ENCODE assay signal across 14 mouse cellular contexts in genomic region chr8:77963102-77963698, GRCm38 (mm10).
DNase-seq lines count a peak whose midpoint lies in the region; ATAC-seq and TF ChIP-seq lines count a peak whose summit lies in the region.
"Had no signal": no experiment of that assay in that cellular context is flagged by ENCODE, and none has a peak within 500 bp of the region (broad histone marks: within the 10 kb centered on the region; RNA-seq: fewer than 3 reads in every experiment).

No protein-coding gene starts in this region.

- no peak overlapping the region for H3K4me2 ChIP-seq in forebrain, postnatal 0 days (ENCODE audit: low read depth)
- no peak overlapping the region for H3K4me2 ChIP-seq in forebrain, embryonic 13.5 days
- H3K4me2 ChIP-seq: embryonic facial prominence, embryonic 15.5 days; limb, embryonic 12.5 days; lung, embryonic 14.5 days had no signal

- DNase-seq in forebrain, postnatal 0 days: no peak
- DNase-seq in urinary bladder, postnatal 14 days (ENCODE audit: low spot score): peak; percentile 6
- DNase-seq in urinary bladder, postnatal 10 days (ENCODE audit: low spot score): no peak
- DNase-seq in lung, adult 18-20 months: peak; percentile 22 to 38
- DNase-seq in layer of hippocampus, postnatal 25 days (ENCODE audit: extremely low spot score in 1 of 2, low spot score in 1 of 2): no peak
- no peak for DNase-seq in layer of hippocampus, adult 9-10 months (ENCODE audit: low spot score)
- DNase-seq: cerebellum, postnatal 14 days; lung, embryonic 14.5 days; thymus, adult 2 months had no signal

- WGBS in forebrain, postnatal 0 days: 47% methylated on average over 3 of the region's 3 CpGs
- 62% methylated on average over 3 of the region's 3 CpGs for WGBS in forebrain, embryonic 13.5 days

- H3K9ac ChIP-seq in forebrain, postnatal 0 days: no peak overlapping the region
- H3K9ac ChIP-seq in forebrain, embryonic 13.5 days: no peak overlapping the region
- H3K9ac ChIP-seq: embryonic facial prominence, embryonic 15.5 days; limb, embryonic 12.5 days; lung, embryonic 14.5 days had no signal

- no peak overlapping the region for H3K4me3 ChIP-seq in forebrain, postnatal 0 days (ENCODE audit: low read depth, low read length)
- H3K4me3 ChIP-seq in forebrain, embryonic 13.5 days: no peak overlapping the region
- H3K4me3 ChIP-seq: embryonic facial prominence, embryonic 15.5 days; limb, embryonic 12.5 days had no signal

- no peak overlapping the region for H3K27ac ChIP-seq in forebrain, postnatal 0 days (ENCODE audit: low read depth, low read length)
- H3K27ac ChIP-seq in forebrain, embryonic 13.5 days: no peak overlapping the region
- H3K27ac ChIP-seq: embryonic facial prominence, embryonic 15.5 days; limb, embryonic 12.5 days had no signal

- H3K27me3 ChIP-seq in forebrain, postnatal 0 days (ENCODE audit: insufficient read depth, low read length): no peaks in the 10 kb centered on the region
- no peaks in the 10 kb centered on the region for H3K27me3 ChIP-seq in forebrain, embryonic 13.5 days
- H3K27me3 ChIP-seq: embryonic facial prominence, embryonic 15.5 days; limb, embryonic 12.5 days had no signal

- H3K36me3 ChIP-seq in forebrain, postnatal 0 days (ENCODE audit: insufficient read depth): no peaks in the 10 kb centered on the region
- no peaks in the 10 kb centered on the region for H3K36me3 ChIP-seq in forebrain, embryonic 13.5 days (ENCODE audit: poor library complexity, severe bottlenecking)
- H3K36me3 ChIP-seq: embryonic facial prominence, embryonic 15.5 days; G1E; limb, embryonic 12.5 days had no signal

- no peak for TF ChIP-seq CTCF in forebrain, postnatal 0 days (IDR thresholded peaks at IDR 0.05; ENCODE audit: low read depth)

- no peaks in the 10 kb centered on the region for H3K4me1 ChIP-seq in forebrain, postnatal 0 days (ENCODE audit: insufficient read depth)
- H3K4me1 ChIP-seq in forebrain, embryonic 13.5 days: no peaks in the 10 kb centered on the region
- H3K4me1 ChIP-seq: limb, embryonic 12.5 days had no signal

- no peaks in the 10 kb centered on the region for H3K9me3 ChIP-seq in forebrain, postnatal 0 days (ENCODE audit: low read length)
- no peaks in the 10 kb centered on the region for H3K9me3 ChIP-seq in forebrain, embryonic 13.5 days (replicated peaks)
- H3K9me3 ChIP-seq: embryonic facial prominence, embryonic 15.5 days; G1E; limb, embryonic 12.5 days had no signal

- 0 out of 2 replicates have a peak, but pooled peaks have one; percentile 40 for ATAC-seq in forebrain, postnatal 0 days
- ATAC-seq in forebrain, embryonic 13.5 days: no peak
- no peak for ATAC-seq in CD4-positive, CD25-positive, alpha-beta regulatory T cell, adult 4 months

Comparison
In these comparisons a context has a peak if more than half of its experiments do, and no peak if none do; other contexts are left out.
1. DNase-seq: peak in urinary bladder, postnatal 14 days (single experiment) and lung, adult 18-20 months (2 of 2); none in forebrain, postnatal 0 days (single experiment), urinary bladder, postnatal 10 days (single experiment), layer of hippocampus, postnatal 25 days (0 of 2) and layer of hippocampus, adult 9-10 months (single experiment).